Mouse (Mus musculus) MEL-GATA-1-ER (cell line): ENCODE results near the gene Grin3b.

Experiments
- DNase-seq: peaks from one replicate; pipeline ENCODE4 v3.0.0-alpha.2; 2012; ENCODE audit warnings: low read depth; ENCODE audit errors: extremely low read depth

The Grin3b gene

DNA sequence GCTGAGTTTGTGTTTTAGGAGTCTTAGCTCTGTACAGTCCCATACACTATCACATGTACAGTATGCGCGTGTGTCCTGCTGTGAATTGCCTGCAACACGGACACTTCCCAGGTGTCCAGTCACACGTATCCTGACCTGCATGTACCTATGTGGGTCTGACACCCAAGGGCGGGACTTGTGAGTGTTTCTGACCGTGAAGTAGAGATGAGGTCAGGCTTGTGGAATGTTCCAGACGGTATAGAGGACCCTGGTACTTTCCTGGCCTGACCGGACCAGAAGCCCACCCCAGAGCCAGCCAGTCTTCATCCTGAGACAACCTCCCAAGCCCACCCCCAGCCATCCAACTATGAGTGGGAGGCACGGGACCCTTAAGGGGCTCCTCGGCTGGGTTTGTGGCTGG lies 45.1 kb downstream of the Grin3b start:
- no peak for DNase-seq

GRCm38 (mm10) chr10:80016511-80016910 lies 46.0 kb downstream of the Grin3b start, which contains the start of gene Arhgap45:
Arhgap45 (plus strand) TSS chr10:80016653.
- peak; percentile 84 for DNase-seq

- no peak for DNase-seq
Measured at GRCm38 (mm10) chr10:80016931-80017330, 46.4 kb downstream of the Grin3b start.

- DNase-seq = no peak
Measured at GRCm38 (mm10) chr10:80017361-80017760, 46.8 kb downstream of the Grin3b start.

DNA sequence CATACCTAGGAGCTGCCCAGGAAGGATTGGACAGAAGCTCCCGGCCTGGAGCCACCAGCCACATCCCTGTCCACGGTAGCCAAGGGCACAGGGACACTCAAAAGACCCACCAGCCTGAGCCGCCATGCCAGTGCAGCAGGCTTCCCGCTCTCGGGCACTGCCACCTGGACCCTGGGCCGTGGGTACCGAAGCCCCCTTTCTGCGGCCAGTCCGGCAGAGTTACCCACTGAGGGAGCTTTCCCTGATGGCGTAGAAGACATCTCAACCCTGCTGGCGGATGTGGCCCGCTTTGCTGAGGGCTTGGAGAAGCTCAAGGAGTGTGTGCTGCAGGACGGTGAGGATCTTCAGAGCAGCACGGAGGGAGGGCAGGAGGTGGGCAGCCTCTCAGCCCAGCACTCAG lies 47.3 kb downstream of the Grin3b start:
- DNase-seq = no peak

DNA sequence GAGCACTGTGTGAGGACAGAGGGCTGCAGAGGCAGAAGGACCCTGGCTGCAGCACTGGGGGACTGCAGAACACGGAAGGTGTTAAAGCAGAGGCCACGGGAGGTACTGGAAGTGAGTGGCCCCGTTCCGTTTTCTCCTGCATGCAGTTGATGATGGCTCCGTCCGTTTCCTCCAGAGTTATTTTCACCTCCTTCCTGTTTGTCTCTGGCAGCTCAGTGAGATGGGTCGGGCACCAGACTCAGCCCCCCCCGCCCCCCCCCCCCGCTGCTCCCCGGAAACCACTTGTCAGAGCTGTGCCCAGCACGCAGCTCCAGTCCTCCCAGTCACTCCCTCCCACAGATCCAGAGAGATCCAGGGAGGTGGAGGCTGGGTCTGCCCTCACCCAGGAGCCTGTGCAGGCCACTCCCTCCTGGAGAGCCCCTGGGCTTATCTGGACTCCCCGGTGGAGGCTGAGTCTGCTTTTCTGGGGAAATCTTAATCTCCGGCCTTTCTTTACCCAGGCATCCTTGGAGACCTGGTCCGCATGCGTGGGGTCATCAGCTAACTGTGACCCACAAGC lies 48.3 kb downstream of the Grin3b start:
- DNase-seq = no peak

- DNase-seq = no peak
Measured at GRCm38 (mm10) chr10:80019471-80020131, 49.1 kb downstream of the Grin3b start.

DNA sequence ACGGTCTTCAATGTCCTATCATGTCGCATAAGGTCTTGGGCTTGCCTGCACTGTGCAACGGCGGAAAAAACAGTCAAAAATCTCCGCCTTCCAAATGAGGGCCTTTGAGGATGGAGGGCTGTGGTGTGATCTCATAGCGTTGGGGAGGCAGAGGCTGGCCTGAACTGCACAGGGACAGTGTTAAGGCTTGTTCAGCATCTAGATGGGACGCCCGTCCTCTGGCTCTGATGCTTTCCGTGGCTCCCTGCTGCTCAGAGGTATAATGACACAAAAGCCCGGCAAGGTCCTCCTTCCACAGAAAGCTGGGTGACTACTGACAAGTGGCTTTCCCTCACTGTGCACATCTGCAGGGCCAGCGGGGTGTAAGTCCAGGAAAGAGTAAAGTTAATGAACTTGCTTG lies 49.7 kb downstream of the Grin3b start:
- no peak for DNase-seq

DNA sequence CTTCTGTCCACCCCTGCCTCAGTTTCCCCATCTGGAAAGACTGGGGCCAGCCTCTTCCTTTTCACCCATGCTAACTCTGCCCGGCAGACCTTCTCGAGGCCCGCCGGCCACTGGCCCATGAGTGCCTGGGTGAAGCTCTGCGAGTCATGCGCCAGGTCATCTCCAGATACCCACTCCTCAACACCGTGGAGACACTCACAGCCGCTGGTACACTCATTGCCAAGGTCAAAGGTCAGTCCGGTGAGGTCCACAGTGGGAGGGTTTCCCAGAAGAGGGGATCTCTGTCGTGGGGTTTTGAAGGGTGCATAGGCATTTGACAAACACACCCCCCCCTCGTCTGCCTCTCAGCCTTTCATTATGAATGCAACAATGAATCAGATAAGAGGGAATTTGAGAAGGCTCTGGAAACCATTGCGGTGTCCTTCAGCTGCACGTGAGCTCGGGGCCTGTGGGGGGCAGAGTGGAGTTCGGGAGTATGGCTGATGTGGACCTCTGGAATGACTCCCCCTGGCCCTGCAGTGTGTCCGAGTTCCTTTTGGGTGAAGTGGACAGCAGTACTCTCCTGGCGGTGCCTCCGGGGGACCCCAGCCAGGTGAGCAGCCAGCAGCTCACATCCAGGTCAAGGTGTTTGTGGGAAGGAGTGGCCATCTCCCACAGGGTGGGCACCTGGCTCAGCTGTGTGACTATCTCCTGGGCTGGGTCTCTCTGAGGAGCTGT lies 50.2 kb downstream of the Grin3b start:
- DNase-seq = no peak

DNA sequence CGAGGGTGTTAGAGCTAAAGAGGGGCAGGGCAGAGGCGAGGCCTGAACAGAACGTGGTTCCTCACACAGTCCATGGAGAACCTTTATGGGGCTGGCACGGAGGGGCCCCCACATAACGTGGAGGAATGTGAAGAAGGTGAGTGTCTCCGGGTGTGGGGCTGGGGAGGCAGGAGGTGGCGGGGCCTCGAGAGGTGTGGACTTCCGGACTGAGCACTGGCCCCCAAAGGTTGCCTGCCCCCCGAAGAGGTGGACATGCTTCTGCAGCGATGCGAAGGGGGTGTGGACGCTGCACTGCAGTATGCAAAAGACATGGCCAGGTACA lies 50.8 kb downstream of the Grin3b start:
- no peak for DNase-seq

DNA sequence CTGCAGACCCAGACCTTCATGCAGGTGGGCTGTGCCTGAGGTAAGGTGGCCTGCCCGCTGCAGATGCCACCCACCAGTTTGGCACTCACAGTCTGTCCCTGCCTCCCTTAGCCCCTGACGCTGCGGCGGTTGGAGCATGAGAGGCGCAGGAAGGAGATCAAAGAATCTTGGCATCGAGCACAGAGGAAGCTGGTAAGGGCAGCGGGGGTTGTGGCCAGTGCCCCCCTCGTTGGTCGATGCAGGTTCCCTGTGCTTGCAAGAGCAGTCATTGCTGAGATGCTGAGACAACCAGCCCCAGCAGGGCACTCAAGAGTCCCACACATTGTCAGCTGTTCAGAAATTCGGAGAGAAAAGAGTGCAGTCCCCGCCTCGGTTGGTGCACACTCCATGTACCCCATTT lies 51.6 kb downstream of the Grin3b start:
- DNase-seq = no peak

DNA sequence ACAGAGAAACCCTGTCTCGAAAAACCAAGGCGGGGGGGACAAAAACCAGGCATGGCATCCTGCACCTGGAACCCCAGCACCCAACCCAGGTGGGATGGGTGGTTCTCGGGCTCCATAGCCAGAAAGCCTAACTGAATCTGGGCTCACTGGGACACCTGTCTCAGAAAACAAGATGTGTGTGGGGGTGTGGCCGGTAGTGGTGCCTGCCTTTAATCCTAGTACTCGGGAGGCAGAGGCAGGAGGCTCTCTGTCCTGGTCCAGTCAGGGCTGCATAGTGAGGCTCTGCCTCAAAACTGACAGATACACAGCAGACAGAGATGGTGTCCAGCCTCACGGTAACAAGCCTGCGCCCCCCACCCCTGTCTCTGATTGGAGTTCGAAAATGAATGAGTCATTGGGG lies 52.3 kb downstream of the Grin3b start:
- no peak for DNase-seq

DNA sequence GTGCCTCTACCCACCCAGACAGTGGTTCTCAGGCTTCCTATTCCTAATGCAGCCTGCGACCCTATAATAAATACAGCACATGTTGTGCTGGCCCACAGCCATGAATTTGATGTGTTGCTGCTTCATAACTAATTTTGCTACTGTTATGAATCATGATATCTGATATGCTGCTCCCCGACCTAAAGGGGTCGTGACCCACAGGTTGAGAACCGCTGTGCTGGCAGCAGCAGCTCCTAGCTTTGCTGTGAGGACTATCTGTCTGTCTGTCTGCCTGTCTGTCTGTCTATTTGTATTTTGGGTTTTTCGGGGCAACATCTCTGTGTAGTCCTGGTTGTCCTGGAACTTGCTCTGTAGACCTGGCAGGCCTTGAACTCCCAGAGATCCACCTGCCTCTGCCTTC lies 53.2 kb downstream of the Grin3b start:
- DNase-seq = no peak

DNA sequence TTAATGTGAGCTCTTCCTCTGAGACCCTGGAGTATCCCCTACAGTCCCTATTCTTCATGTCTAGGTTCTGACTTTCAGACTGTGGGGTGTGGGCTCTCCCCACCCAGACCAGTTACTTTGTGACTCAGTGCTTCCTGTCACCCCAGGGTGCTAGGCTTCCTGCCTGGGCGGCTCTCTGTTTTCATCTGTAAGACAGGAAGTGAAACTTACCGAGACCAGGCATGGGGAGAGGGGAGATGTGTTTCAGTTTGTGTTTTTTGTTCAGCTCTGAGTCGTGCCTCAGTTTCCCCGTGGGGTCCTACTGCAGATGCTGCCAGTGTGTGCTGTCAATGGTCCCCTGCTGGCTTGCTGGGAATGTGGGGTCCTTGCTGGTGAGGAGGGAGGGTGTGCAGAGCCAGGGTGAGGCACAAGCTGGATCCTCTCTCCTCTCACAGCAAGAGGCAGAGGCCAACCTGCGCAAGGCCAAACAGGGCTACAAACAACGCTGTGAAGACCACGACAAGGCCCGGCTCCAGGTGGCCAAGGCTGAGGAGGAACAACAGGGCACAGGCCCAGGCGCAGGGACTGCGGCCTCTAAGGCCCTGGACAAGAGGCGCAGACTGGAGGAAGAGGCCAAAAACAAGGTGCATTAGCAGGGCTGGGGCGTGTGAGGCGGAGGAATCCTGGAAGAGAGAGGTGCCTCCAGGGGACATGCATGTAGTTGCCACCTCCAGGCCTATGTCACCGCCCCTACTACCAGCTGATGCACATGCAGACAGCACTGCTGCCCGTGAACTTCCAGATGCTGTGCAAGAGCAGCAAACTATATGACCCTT lies 53.9 kb downstream of the Grin3b start:
- DNase-seq = no peak

DNA sequence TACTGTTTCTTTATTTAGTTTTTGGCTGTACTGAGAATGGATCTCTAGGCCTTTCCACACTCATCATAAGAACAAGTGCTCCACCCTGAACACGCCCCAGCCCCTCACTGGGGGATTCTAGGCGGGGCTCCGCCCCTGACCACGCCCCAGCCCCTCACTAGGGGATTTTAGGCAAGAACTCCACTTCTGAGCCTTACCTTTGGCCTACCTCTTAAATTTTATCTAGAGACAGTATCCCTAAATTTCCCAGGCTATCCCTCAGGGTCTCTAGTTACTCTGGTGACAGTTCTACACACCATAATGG lies 54.5 kb downstream of the Grin3b start:
- DNase-seq = no peak

- DNase-seq = no peak
Measured at GRCm38 (mm10) chr10:80025463-80025862, 54.9 kb downstream of the Grin3b start.

- no peak for DNase-seq
Measured at GRCm38 (mm10) chr10:80025889-80026288, 55.4 kb downstream of the Grin3b start.
